Mouse (Mus musculus): ENCODE measurements at regions not wholly inside any gene's neighbourhood (a gene's known extent, or its start where the extent isn't known, plus 50 kb on each side); places are given as distances from the start of the nearest gene placed in this dataset.

DNA sequence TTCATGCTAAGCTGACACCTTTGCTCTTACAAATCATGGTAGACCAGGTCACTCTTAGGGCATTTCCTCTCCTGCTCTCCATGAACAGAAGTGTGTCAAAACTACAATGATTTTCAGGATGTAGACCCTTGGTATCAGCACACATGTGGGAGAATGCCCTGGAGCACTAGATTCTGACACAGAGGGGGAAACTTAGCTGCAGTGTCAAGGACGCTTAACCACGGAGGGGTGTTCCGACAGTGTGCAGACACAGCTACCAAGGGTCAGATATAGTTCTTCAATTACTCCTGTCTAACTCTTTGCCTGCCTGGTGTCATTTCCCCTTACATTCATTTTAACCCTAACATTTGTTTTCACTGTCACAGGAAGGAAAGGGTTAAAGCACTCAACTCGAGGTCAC, 226.4 kb upstream of the Adamts16 start (continued):
- TF ChIP-seq ELF1 (IDR thresholded peaks at IDR 0.05; ENCODE audit: low read depth, low read length) = no peak

DNA sequence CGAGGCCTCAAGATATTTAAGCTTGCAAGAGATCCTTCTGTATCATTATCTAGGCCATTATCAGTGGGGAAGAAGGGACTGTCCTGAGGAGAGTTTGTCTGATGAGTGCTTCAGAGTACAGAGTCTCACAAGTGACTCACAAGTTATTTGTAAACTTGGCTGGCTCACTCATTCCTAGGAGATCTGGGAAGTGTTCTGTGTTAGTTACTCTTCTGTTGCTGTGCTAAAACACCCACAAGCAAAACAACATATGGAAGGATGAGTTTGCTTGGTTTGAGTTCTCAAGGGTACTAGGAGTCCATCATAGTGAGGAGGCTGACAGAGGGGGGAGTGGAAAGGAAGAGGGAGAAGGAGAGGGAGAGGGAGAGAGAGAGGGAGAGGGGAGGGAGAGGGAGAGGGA, 224.0 kb upstream of the Adamts16 start:
- peaks cover 11 to 13% of the 10 kb centered on the region in 2 experiments for H3K4me1 ChIP-seq (ENCODE audit: control insufficient read depth in 1 of 2, insufficient read depth in 2 of 2)
- dilution Hi-C loops (cut with MboI; ENCODE audit: extremely low pct_ligation_motif_present, extremely low pct_unique_long_range_greater_than_20kb, low sequenced_read_pairs) (no loop called here), in situ Hi-C loops (cut with MboI; ENCODE audit: low pct_ligation_motif_present, low pct_unique_long_range_greater_than_20kb, low sequenced_read_pairs) (no loop called here)
- H3K4me3 ChIP-seq (replicated peaks in 1 of 3; ENCODE audit: low read depth in 2 of 3, low read length in 2 of 3, poor library complexity in 1 of 3) = no peak overlapping the region
- no peak overlapping the region for H3K4me2 ChIP-seq (ENCODE audit: insufficient read depth, low read depth, poor library complexity, severe bottlenecking)
- no peak overlapping the region for H3K9ac ChIP-seq (ENCODE audit: insufficient read depth, low read depth)
- H3K27me3 ChIP-seq (replicated peaks) = no peaks in the 10 kb centered on the region
- H3K9me3 ChIP-seq (replicated peaks; ENCODE audit: low read length) = no peaks in the 10 kb centered on the region
- no peak overlapping the region for H3K27ac ChIP-seq (ENCODE audit: insufficient read depth, low read depth)
- H3K79me2 ChIP-seq (replicated peaks; ENCODE audit: control insufficient read depth, extremely low read depth, insufficient read depth, poor library complexity, severe bottlenecking) = no peaks in the 10 kb centered on the region
- H3K36me3 ChIP-seq (replicated peaks in 1 of 2; ENCODE audit: control insufficient read depth in 1 of 2, insufficient read depth in 1 of 2, low read length in 1 of 2) = no peaks in the 10 kb centered on the region
- TF ChIP-seq CHD2 (IDR thresholded peaks at IDR 0.05; ENCODE audit: low read length) (no peak), POLR2A (IDR thresholded peaks at IDR 0.05; ENCODE audit: low read depth, low read length) (no peak), EP300 (IDR thresholded peaks at IDR 0.05; ENCODE audit: low read length) (no peak), JUN (IDR thresholded peaks at IDR 0.05; ENCODE audit: insufficient read depth, low read depth, low read length) (no peak), CTCF (conservative IDR thresholded peaks at IDR 0.05 in 1 of 2, IDR thresholded peaks at IDR 0.05 in 1 of 2; ENCODE audit: low read depth in 2 of 2, low read length in 2 of 2) (no peak), E2F4 (IDR thresholded peaks at IDR 0.05; ENCODE audit: insufficient replicate concordance, low read depth, low read length) (no peak), GABPA (IDR thresholded peaks at IDR 0.05; ENCODE audit: insufficient replicate concordance, low read depth, low read length) (no peak), CHD1 (IDR thresholded peaks at IDR 0.05; ENCODE audit: low read depth, low read length) (no peak), ZNF384 (IDR thresholded peaks at IDR 0.05; ENCODE audit: low read depth, low read length) (no peak), HCFC1 (IDR thresholded peaks at IDR 0.05; ENCODE audit: low read depth, low read length) (no peak), NRF1 (IDR thresholded peaks at IDR 0.05; ENCODE audit: low read depth, low read length) (no peak), MAFK (IDR thresholded peaks at IDR 0.05; ENCODE audit: insufficient replicate concordance, low read length) (no peak), ZC3H11A (IDR thresholded peaks at IDR 0.05; ENCODE audit: low read depth, low read length) (no peak), ETS1 (conservative IDR thresholded peaks at IDR 0.05; ENCODE audit: low read depth, low read length) (no peak), PAX5 (IDR thresholded peaks at IDR 0.05; ENCODE audit: low read length) (no peak), BHLHE40 (IDR thresholded peaks at IDR 0.05; ENCODE audit: low read depth, low read length) (no peak), KAT2A (IDR thresholded peaks at IDR 0.05; ENCODE audit: insufficient replicate concordance, low read length) (no peak), MAX (IDR thresholded peaks at IDR 0.05; ENCODE audit: low read length) (no peak), ZKSCAN1 (IDR thresholded peaks at IDR 0.05; ENCODE audit: borderline replicate concordance, low read depth, low read length) (no peak), ZMIZ1 (IDR thresholded peaks at IDR 0.05; ENCODE audit: low read depth, low read length) (no peak)
- DNase-seq (ENCODE audit: extremely low read depth) = no peak

Measured in CH12.LX (cell line).